Mouse (Mus musculus) right cerebral cortex, adult 2 months (tissue): Measurements from ENCODE around the gene Rassf8.

Experiments
- DNase-seq, 2 experiments: peaks; one replicate each; pipeline ENCODE4 v3.0.0; 2021 to 2022; ENCODE audit warnings: low spot score in 2 of 2

The Rassf8 gene

GRCm38 (mm10) chr6:145746132-145746849 is at the start of gene Rassf8:
TSS of gene Rassf8 (plus strand) at chr6:145746748.
- DNase-seq: peak; percentile 62 to 71

- no peak for DNase-seq
These were observed 45.5 kb upstream of the Rassf8 start for GRCm38 (mm10) chr6:145701021-145701540.

- DNase-seq: no peak
These were observed 42.9 kb upstream of the Rassf8 start for GRCm38 (mm10) chr6:145703667-145704066.

GRCm38 (mm10) chr6:145709956-145710720 is 36.4 kb upstream of the Rassf8 start:
- no peak for DNase-seq

- no peak for DNase-seq
These were observed 35.8 kb upstream of the Rassf8 start for GRCm38 (mm10) chr6:145710797-145711196.

GRCm38 (mm10) chr6:145711320-145711719 is 35.2 kb upstream of the Rassf8 start:
- no peak for DNase-seq

- DNase-seq: no peak
These were observed 33.1 kb upstream of the Rassf8 start for GRCm38 (mm10) chr6:145713241-145714114.

- DNase-seq: no peak
These were observed 32.4 kb upstream of the Rassf8 start for GRCm38 (mm10) chr6:145714131-145714530.

GRCm38 (mm10) chr6:145722596-145722995 is 24.0 kb upstream of the Rassf8 start:
- DNase-seq: no peak

- DNase-seq: no peak
These were observed 23.3 kb upstream of the Rassf8 start for GRCm38 (mm10) chr6:145723131-145723863.

GRCm38 (mm10) chr6:145725849-145726248 is 20.7 kb upstream of the Rassf8 start:
- no peak for DNase-seq

GRCm38 (mm10) chr6:145726986-145727385 is 19.6 kb upstream of the Rassf8 start:
- no peak for DNase-seq

- DNase-seq: no peak
These were observed 13.7 kb upstream of the Rassf8 start for GRCm38 (mm10) chr6:145732868-145733267.

- DNase-seq: no peak
These were observed 13.3 kb upstream of the Rassf8 start for GRCm38 (mm10) chr6:145733276-145733675.

- no peak for DNase-seq
These were observed 12.6 kb upstream of the Rassf8 start for GRCm38 (mm10) chr6:145733911-145734310.

GRCm38 (mm10) chr6:145736099-145736498 is 10.4 kb upstream of the Rassf8 start:
- DNase-seq: no peak

- DNase-seq: no peak
These were observed 7.3 kb upstream of the Rassf8 start for GRCm38 (mm10) chr6:145739231-145739630.

- DNase-seq: no peak
These were observed 6.5 kb upstream of the Rassf8 start for GRCm38 (mm10) chr6:145740011-145740410.

- DNase-seq: no peak
These were observed 1.3 kb upstream of the Rassf8 start for GRCm38 (mm10) chr6:145745291-145745690.

GRCm38 (mm10) chr6:145746921-145747670 is 548 bp downstream of the Rassf8 start:
- DNase-seq: peak in 1 of 2 experiments; percentile 29
